Mouse (Mus musculus) layer of hippocampus, adult 2 months (tissue): ENCODE measurements around the gene Tti1. TPM values are rescaled to one million over a fixed set of nuclear protein-coding genes. Genes with fewer than 3 reads are reported as not detected.

Experiments
- DNase-seq, 2 experiments: peaks; one replicate each; pipeline ENCODE4 v3.0.0; 2022; ENCODE audit warnings: low spot score in 2 of 2
- H3K27ac ChIP-seq: fragments of 200-600 bp; 2 replicates; pipeline ENCODE4 v1.8.1; 2022
- H3K4me3 ChIP-seq: fragments of 200-600 bp; 2 replicates; pipeline ENCODE4 v1.8.1; 2022; ENCODE audit warnings: mild to moderate bottlenecking
- CTCF ChIP-seq: fragments of 200-600 bp; conservative IDR thresholded peaks from 2 replicates; pipeline ENCODE4 v1.8.1; 2022; ENCODE audit warnings: antibody characterized with exemption, mild to moderate bottlenecking, moderate library complexity
- total RNA-seq, 2 experiments: library from RNA; stranded (reverse); gene quantifications; 2 replicates each; pipeline ENCODE4 v1.2.3; 2021

Tti1 gene
- total RNA-seq, 2 experiments from 2014 or later: 21.1 to 23.6 TPM

- no peak for TF ChIP-seq CTCF
- peak overlapping the region; percentile 98; the same call in 1 of the 2 replicates for H3K4me3 ChIP-seq
- no peak for DNase-seq
- no peak overlapping the region for H3K27ac ChIP-seq
Measured at GRCm38 (mm10) chr2:158030007-158030406, 1.8 kb upstream of the Tti1 start.

GRCm38 (mm10) chr2:158027855-158028353, 329 bp downstream of the Tti1 start:
- peak; percentile 30 for TF ChIP-seq CTCF
- Histone ChIP-seq H3K27ac (peak overlapping the region; percentile 99), H3K4me3 (peak overlapping the region; percentile 98)
- DNase-seq: no peak

GRCm38 (mm10) chr2:158017330-158017729, 10.9 kb downstream of the Tti1 start:
- Histone ChIP-seq H3K4me3 (no peak overlapping the region), H3K27ac (no peak overlapping the region)
- DNase-seq: no peak
- no peak for TF ChIP-seq CTCF

- no peak for TF ChIP-seq CTCF
- Histone ChIP-seq H3K27ac (no peak overlapping the region), H3K4me3 (no peak overlapping the region)
- no peak for DNase-seq
Measured at GRCm38 (mm10) chr2:158012608-158013007, 15.6 kb downstream of the Tti1 start.

DNA sequence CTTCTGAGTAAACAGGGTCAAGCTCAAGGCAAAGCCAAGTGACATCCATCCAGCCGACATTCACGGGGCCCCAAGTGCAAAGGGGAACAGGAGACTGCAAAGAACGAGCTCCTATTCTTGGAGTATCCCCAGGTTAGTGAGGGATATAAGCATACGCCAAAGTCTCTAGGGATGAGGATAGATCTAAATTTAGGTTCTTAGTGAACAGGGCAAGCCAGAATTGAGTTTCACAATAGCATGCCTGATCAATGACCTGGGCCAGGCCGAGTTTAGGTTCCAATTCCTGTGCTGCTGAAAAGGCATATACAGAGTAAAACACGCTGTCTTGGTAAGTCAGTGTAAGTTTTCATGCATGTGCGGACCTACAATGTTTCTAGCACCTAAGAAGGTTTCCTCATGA, 18.9 kb downstream of the Tti1 start:
- no peak overlapping the region for H3K27ac ChIP-seq
- no peak for DNase-seq
- no peak overlapping the region for H3K4me3 ChIP-seq
- no peak for TF ChIP-seq CTCF

- Histone ChIP-seq H3K27ac (no peak overlapping the region), H3K4me3 (no peak overlapping the region)
- no peak for DNase-seq
- TF ChIP-seq CTCF: peak; percentile 29
Measured at GRCm38 (mm10) chr2:158005641-158006040, 22.6 kb downstream of the Tti1 start.

DNA sequence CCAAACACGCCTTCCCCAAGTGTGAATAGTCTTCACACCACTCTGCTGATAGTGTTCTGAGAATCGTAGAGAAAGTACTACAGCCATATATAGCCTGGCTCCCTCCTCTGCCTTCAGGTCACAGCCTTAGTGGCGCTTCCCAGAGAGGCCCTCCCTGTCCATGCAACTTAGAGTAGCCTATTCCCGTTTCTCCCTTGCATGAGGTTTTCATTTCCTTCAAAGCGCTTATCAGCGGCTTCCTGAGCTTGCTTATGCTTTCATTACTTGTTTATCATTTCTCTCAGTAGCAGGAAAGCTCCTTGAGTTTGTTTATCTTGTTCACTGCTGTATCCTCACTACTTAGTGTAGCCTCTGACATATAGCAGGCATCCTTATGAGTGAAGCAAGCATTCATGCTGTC, 23.6 kb downstream of the Tti1 start:
- no peak for TF ChIP-seq CTCF
- Histone ChIP-seq H3K27ac (no peak overlapping the region), H3K4me3 (no peak overlapping the region)
- DNase-seq: no peak

DNA sequence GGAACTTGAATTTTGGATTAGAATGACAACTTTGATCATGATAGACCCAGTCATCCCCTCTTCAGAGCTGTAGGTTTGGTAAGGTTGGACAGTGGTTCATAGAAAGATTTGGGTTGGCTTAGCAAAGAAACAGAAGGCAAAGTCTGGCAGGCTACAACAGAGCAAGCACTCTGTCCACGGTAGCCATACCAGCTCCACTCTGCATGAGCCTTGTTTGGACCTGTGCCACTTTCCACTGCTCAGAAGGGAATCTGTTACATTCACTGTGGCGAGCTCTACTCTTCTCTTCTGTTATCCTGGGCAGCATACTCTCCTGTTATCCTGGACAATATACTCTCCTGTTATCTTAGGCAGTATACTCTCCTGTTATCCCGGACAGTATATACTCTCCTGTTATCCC, 29.4 kb downstream of the Tti1 start:
- Histone ChIP-seq H3K4me3 (no peak overlapping the region), H3K27ac (no peak overlapping the region)
- no peak for TF ChIP-seq CTCF
- DNase-seq: no peak

- TF ChIP-seq CTCF: no peak
- DNase-seq: no peak
- Histone ChIP-seq H3K4me3 (no peak overlapping the region), H3K27ac (no peak overlapping the region)
Measured at GRCm38 (mm10) chr2:157992501-157992900, 35.7 kb downstream of the Tti1 start.

- DNase-seq: no peak
- no peak for TF ChIP-seq CTCF
- no peak overlapping the region for H3K27ac ChIP-seq
- H3K4me3 ChIP-seq: no peak overlapping the region
Measured at GRCm38 (mm10) chr2:157991026-157991425, 37.2 kb downstream of the Tti1 start.

GRCm38 (mm10) chr2:157989946-157990345, 38.3 kb downstream of the Tti1 start:
- DNase-seq: no peak
- no peak overlapping the region for H3K4me3 ChIP-seq
- peak overlapping the region; percentile 90; the same call in 1 of the 2 replicates for H3K27ac ChIP-seq
- TF ChIP-seq CTCF: peak; percentile 78

DNA sequence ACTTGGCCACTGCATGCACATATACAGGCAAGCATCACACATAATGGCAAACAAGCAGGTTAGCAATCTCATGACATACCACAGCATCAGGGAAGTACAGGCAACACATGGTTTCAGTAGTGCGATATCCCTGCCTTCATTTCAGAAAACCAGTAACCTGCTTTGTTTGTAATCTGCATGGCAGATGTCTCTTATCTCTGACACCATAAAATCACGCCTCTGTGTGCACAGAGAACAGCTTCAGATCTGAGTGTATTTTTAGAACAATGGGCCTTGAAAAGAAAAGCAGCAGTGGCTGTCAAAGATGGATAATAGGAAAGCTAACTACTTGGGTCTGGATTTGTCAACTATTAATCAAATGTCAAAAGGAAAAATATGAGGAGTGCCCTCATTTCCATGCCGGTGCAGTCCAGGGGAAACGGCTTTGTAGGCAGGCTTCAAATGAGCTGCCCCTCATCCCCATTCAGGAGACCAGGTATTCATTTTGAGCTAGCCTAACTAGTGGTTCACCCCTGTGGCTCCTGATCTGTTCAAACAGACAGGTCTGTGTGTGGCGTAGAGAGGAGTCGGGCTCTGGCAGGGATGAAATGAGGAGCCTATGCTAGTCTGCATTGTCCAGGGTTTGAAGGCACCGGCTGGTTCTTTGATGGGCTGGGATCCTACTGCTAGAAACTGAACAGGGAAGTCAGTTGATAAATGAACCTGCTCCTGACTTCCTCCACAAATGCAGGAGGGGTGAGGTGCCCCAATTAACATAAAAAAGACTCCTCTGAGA, 39.6 kb downstream of the Tti1 start:
- DNase-seq: no peak
- H3K4me3 ChIP-seq: no peak overlapping the region
- peak overlapping the region; percentile 90 for H3K27ac ChIP-seq
- TF ChIP-seq CTCF: no peak

GRCm38 (mm10) chr2:157986235-157986634, 42.0 kb downstream of the Tti1 start:
- Histone ChIP-seq H3K27ac (peak overlapping the region; percentile 90), H3K4me3 (no peak overlapping the region)
- peak in 1 of 2 experiments; percentile 37 for DNase-seq
- no peak for TF ChIP-seq CTCF

- no peak for DNase-seq
- Histone ChIP-seq H3K4me3 (no peak overlapping the region), H3K27ac (peak overlapping the region; percentile 90)
- no peak for TF ChIP-seq CTCF
Measured at GRCm38 (mm10) chr2:157985611-157986010, 42.6 kb downstream of the Tti1 start.
